Mouse (Mus musculus): ENCODE data around the gene Map4. TPM values are rescaled to one million over a fixed set of nuclear protein-coding genes. Genes with fewer than 3 reads are reported as not detected.

The Map4 gene
- polyA plus RNA-seq, 1 experiment, result 107 TPM

DNA sequence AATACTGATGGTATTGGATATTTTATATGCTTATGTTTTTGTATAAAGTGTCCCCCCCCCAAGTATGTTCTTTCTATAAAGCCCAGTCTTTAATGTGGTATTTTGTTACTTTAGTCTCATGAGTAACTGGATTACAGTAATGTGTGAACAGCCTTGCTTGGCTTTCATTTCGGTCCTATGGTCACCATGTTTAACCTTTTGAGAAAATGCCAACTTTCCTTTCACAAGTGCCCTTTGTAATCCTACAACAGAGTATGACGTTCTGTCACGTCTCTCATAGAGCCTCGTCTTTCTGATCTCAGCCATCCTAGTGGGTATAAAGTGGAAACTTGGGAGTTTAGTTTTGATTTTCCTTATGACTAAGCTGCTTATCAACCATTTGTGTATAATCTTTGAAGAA lies 11.5 kb downstream of the Map4 start:
- WGBS, result 52% methylated on average over 4 of the region's 4 CpGs
- H3K36me3 ChIP-seq (ENCODE audit: control insufficient read depth, insufficient read depth, low read length), result no peaks in the 10 kb centered on the region
- no peak overlapping the region for H3K27ac ChIP-seq (ENCODE audit: insufficient read depth, low read depth, low read length)
- H3K27me3 ChIP-seq (replicated peaks; ENCODE audit: control insufficient read depth, insufficient read depth, low read length), result no peaks in the 10 kb centered on the region
- peak; percentile 10 for DNase-seq
- 0 out of 2 replicates have a peak, but pooled peaks cover 4% of the 10 kb centered on the region for H3K4me1 ChIP-seq (ENCODE audit: control insufficient read depth, insufficient read depth, low read length)
- TF ChIP-seq POLR2A (IDR thresholded peaks at IDR 0.05; ENCODE audit: low read depth, low read length) (no peak), CTCF (conservative IDR thresholded peaks at IDR 0.05; ENCODE audit: insufficient read depth, insufficient read length, low read depth, low read length) (no peak)
- no peak overlapping the region for H3K4me3 ChIP-seq (ENCODE audit: insufficient read depth, low read depth, low read length)

DNA sequence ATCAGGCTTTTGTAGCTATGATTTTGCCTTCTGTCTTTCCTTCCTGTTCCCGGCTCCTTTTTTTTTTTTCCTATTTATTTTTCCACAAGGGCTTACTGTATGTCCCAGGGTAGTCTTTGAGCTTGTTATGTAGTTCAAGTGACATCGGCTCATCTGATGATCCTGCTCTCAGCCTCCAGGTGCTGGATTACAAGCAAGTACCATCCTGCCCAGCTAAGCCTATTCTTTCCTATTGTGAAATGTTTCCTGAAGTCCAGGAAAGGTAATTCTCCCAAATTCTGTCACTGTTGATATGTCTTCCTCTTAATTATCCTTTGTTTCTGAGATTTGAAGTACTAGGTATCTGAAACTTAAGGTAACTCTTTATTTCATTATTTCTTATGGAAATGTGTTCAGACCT lies 13.5 kb downstream of the Map4 start:
- Histone ChIP-seq H3K27ac (ENCODE audit: insufficient read depth, low read depth, low read length) (no peak overlapping the region), H3K4me1 (ENCODE audit: control insufficient read depth, insufficient read depth, low read length) (0 out of 2 replicates have a peak, but pooled peaks cover 3% of the 10 kb centered on the region), H3K36me3 (ENCODE audit: control insufficient read depth, insufficient read depth, low read length) (no peaks in the 10 kb centered on the region), H3K27me3 (replicated peaks; ENCODE audit: control insufficient read depth, insufficient read depth, low read length) (no peaks in the 10 kb centered on the region), H3K4me3 (ENCODE audit: insufficient read depth, low read depth, low read length) (no peak overlapping the region)
- TF ChIP-seq POLR2A (IDR thresholded peaks at IDR 0.05; ENCODE audit: low read depth, low read length), result no peak
- no peak for TF ChIP-seq CTCF (conservative IDR thresholded peaks at IDR 0.05; ENCODE audit: insufficient read depth, insufficient read length, low read depth, low read length)
- DNase-seq, result no peak
- 78% methylated on average over 2 of the region's 2 CpGs for WGBS

DNA sequence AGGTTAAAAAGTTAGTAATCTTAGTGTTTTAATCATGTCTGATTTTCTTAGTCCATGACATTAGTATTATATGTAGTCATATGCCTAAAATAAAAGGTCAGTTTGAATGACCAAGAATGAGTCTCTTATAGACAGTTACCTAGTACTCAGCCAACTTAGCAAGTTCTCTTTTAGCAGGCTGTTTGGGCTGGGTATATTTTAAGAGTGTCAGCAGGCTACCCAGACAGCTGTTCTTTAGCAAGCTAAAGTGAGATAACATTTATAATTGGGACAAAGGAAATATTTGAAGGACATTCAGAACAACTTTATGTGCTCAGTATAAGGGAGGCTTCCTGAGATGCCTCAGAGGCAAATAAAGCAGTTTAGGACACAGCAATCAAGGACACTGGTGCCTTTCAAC lies 17.3 kb downstream of the Map4 start:
- no peak overlapping the region for H3K27ac ChIP-seq (ENCODE audit: insufficient read depth, low read depth, low read length)
- no peaks in the 10 kb centered on the region for H3K36me3 ChIP-seq (ENCODE audit: control insufficient read depth, insufficient read depth, low read length)
- no peak for TF ChIP-seq POLR2A (IDR thresholded peaks at IDR 0.05; ENCODE audit: low read depth, low read length)
- no peak for TF ChIP-seq CTCF (conservative IDR thresholded peaks at IDR 0.05; ENCODE audit: insufficient read depth, insufficient read length, low read depth, low read length)
- H3K4me3 ChIP-seq (ENCODE audit: insufficient read depth, low read depth, low read length), result no peak overlapping the region
- H3K27me3 ChIP-seq (replicated peaks; ENCODE audit: control insufficient read depth, insufficient read depth, low read length), result no peaks in the 10 kb centered on the region
- no peak for DNase-seq
- H3K4me1 ChIP-seq (ENCODE audit: control insufficient read depth, insufficient read depth, low read length), result no peaks in the 10 kb centered on the region

DNA sequence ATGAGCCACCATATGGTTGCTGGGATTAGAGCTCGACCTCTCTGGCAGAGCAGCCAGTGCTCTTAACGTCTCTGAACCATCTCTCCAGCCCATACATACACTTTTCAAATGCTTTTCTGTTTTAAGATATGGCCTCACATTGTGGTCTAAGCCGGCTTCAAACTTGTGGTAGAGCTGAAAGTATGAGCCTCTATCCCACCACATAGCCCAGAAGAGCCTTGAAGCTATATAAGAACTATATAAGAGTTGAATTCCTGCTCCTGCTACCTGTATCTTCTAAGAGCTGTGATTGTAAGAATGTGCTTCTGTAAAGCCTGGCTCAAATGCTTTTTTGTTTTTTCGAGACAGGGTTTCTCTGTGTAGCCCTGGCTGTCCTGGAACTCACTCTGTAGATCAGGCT lies 18.5 kb downstream of the Map4 start:
- 98% methylated on average over 4 of the region's 4 CpGs for WGBS
- no peak overlapping the region for H3K4me3 ChIP-seq (ENCODE audit: insufficient read depth, low read depth, low read length)
- H3K27ac ChIP-seq (ENCODE audit: insufficient read depth, low read depth, low read length), result no peak overlapping the region
- no peaks in the 10 kb centered on the region for H3K27me3 ChIP-seq (replicated peaks; ENCODE audit: control insufficient read depth, insufficient read depth, low read length)
- DNase-seq, result no peak
- H3K4me1 ChIP-seq (ENCODE audit: control insufficient read depth, insufficient read depth, low read length), result no peaks in the 10 kb centered on the region
- H3K36me3 ChIP-seq (ENCODE audit: control insufficient read depth, insufficient read depth, low read length), result no peaks in the 10 kb centered on the region
- no peak for TF ChIP-seq CTCF (conservative IDR thresholded peaks at IDR 0.05; ENCODE audit: insufficient read depth, insufficient read length, low read depth, low read length)
- TF ChIP-seq POLR2A (IDR thresholded peaks at IDR 0.05; ENCODE audit: low read depth, low read length), result no peak

DNA sequence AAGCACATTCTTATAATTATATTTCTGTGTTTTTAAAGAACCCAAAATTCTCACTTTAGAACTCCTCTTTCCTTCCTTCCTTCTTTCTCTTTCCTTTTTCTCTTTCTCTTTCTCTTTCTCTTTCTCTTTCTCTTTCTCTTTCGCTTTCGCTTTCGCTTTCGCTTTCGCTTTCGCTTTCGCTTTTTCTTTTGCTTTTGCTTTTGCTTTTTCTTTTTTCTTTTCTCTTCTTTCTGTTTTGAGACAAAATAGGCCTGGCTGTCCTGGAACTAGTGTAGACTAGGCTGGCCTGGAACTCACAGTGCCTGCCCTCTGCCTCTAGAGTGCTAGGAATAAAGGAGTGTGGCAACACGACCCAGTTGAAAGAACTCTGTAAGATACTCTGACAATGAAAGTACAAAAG lies 22.3 kb downstream of the Map4 start:
- Histone ChIP-seq H3K36me3 (ENCODE audit: control insufficient read depth, insufficient read depth, low read length) (no peaks in the 10 kb centered on the region), H3K27ac (ENCODE audit: insufficient read depth, low read depth, low read length) (no peak overlapping the region), H3K4me1 (ENCODE audit: control insufficient read depth, insufficient read depth, low read length) (no peaks in the 10 kb centered on the region), H3K27me3 (replicated peaks; ENCODE audit: control insufficient read depth, insufficient read depth, low read length) (no peaks in the 10 kb centered on the region), H3K4me3 (ENCODE audit: insufficient read depth, low read depth, low read length) (no peak overlapping the region)
- DNase-seq, result no peak
- 95% methylated on average over 8 of the region's 8 CpGs for WGBS
- TF ChIP-seq POLR2A (IDR thresholded peaks at IDR 0.05; ENCODE audit: low read depth, low read length), result no peak
- no peak for TF ChIP-seq CTCF (conservative IDR thresholded peaks at IDR 0.05; ENCODE audit: insufficient read depth, insufficient read length, low read depth, low read length)

DNA sequence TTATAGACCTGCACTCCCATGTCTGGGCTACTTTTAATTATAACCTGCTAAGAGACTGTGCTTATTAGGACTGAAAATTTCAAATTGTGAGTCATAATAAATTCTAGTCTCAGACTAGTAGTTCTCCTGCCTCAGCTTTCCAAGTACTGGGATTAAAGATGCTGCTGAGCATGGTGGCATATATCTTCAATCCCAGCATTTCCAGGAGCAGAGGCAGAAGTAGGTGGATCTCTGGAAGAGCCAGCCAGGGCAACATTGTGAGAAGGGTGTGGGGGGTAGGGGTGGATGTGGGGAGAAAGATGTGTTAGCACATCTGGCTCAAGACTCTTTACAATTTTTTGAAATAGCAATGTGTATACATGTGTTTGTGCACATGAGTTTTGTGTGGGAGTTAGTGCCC lies 23.4 kb downstream of the Map4 start:
- no peak overlapping the region for H3K4me3 ChIP-seq (ENCODE audit: insufficient read depth, low read depth, low read length)
- no peaks in the 10 kb centered on the region for H3K36me3 ChIP-seq (ENCODE audit: control insufficient read depth, insufficient read depth, low read length)
- TF ChIP-seq CTCF (conservative IDR thresholded peaks at IDR 0.05; ENCODE audit: insufficient read depth, insufficient read length, low read depth, low read length) (no peak), POLR2A (IDR thresholded peaks at IDR 0.05; ENCODE audit: low read depth, low read length) (no peak)
- peaks cover 3% of the 10 kb centered on the region; the same call in 1 of the 2 replicates for H3K4me1 ChIP-seq (ENCODE audit: control insufficient read depth, insufficient read depth, low read length)
- H3K27me3 ChIP-seq (replicated peaks; ENCODE audit: control insufficient read depth, insufficient read depth, low read length), result no peaks in the 10 kb centered on the region
- no peak for DNase-seq
- H3K27ac ChIP-seq (ENCODE audit: insufficient read depth, low read depth, low read length), result no peak overlapping the region

DNA sequence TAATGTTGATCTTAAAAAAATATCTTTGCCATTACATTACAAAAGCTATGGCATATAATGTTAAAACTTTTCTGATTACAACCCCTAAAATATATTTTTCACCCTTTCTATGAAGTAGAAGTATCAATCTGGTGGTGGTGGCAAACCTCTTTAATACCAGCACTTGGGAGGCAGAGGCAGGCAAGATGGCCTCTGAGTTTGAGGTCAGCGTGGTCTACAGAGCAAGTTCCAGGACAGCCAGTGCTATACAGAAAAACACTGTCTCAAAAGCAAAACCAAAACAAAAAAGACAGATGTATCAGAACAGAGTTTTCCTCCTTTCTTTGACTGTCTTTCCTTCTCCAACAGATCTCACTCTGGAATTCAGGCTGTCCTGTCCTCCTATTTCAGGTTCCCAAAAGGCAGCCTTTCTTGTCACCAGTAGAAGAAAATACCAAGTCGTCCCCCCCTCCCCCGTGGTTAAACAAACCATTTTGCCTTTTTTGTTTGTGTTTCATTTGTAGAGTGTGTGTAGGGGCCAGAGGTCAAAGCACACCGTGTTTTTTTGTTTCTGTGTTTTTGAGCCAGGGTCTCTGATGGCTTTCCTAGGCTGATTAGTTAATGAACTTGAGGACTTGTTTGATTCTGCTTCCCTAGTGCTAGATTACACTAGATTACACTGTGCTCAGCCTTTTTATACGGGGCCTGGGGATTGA lies 28.3 kb downstream of the Map4 start:
- TF ChIP-seq CTCF (conservative IDR thresholded peaks at IDR 0.05; ENCODE audit: insufficient read depth, insufficient read length, low read depth, low read length) (no peak), POLR2A (IDR thresholded peaks at IDR 0.05; ENCODE audit: low read depth, low read length) (no peak)
- Histone ChIP-seq H3K36me3 (ENCODE audit: control insufficient read depth, insufficient read depth, low read length) (no peaks in the 10 kb centered on the region), H3K4me3 (ENCODE audit: insufficient read depth, low read depth, low read length) (no peak overlapping the region), H3K4me1 (ENCODE audit: control insufficient read depth, insufficient read depth, low read length) (peaks cover 6% of the 10 kb centered on the region; the same call in 1 of the 2 replicates), H3K27me3 (replicated peaks; ENCODE audit: control insufficient read depth, insufficient read depth, low read length) (no peaks in the 10 kb centered on the region), H3K27ac (ENCODE audit: insufficient read depth, low read depth, low read length) (peak overlapping the region; percentile 60; the same call in 1 of the 2 replicates)
- 34% methylated on average over 5 of the region's 5 CpGs for WGBS
- no peak for DNase-seq

All from kidney, adult 2 months (tissue).